Mouse (Mus musculus) kidney, adult 8-10 months (tissue): ENCODE data around the gene Ankrd65.

Experiments used
- DNase-seq, 2 experiments: peaks; one replicate each; pipeline ENCODE4 v3.0.0; 2022

The Ankrd65 gene

GRCm38 (mm10) chr4:155812665-155813181, 22.5 kb downstream of the Ankrd65 start:
- DNase-seq: no peak

DNA sequence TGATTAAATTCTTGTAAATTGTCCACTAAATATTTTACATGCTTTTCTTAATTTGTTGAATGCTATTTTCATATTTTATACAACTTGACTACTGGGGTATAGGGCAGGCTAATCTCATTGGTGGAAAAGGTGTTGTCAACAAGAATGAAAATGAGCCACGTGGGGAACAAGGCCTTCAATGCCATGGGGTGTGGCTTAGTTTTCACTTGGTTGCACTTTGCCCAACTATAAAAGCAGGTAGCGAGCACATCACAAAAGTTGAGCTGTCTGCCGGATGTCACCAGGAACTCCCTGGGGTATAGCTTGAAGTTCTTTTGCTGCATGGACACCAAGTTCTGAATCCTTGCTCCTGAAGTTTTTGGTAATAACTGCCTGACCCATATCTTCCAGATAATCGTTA, 27.3 kb downstream of the Ankrd65 start:
- no peak for DNase-seq

DNA sequence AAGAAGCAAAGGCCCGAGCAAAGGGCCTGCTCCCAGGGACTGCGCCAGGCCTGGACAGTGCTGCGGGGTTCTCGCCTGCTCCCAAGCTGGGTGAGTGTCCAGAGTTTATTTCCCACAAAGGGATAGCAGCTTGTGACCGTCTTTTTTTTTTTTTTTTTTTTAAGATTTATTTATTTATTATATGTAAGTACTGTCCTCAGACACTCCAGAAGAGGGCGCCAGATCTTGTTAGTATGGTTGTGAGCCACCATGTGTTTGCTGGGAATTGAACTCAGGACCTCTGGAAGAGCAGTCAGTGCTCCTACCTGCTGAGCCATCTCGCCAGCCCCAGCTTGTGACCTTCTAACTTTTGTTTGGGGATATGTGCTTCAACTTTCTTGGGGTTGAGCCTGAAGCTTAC, 30.8 kb downstream of the Ankrd65 start:
- DNase-seq: no peak

DNA sequence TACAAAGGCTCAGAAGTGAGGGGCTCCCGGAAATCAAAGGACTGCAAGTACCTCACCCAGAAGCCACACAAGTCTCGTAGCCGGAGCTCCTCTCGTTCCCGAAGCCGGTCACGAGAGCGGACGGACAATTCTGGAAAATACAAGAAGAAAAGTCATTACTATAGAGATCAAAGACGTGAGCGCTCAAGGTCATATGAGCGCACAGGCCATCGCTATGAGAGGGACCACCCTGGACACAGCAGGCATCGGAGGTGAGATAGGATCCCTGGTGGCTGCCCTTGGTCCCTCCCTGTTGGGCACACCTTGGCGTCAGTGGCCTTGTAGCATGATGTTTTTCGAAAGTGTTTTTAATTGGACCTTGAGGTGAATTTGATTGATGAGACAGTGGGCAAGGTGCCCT, 33.2 kb downstream of the Ankrd65 start:
- no peak for DNase-seq

GRCm38 (mm10) chr4:155829866-155830265, 39.6 kb downstream of the Ankrd65 start:
- no peak for DNase-seq

GRCm38 (mm10) chr4:155830596-155830995, 40.4 kb downstream of the Ankrd65 start:
- DNase-seq: no peak

DNA sequence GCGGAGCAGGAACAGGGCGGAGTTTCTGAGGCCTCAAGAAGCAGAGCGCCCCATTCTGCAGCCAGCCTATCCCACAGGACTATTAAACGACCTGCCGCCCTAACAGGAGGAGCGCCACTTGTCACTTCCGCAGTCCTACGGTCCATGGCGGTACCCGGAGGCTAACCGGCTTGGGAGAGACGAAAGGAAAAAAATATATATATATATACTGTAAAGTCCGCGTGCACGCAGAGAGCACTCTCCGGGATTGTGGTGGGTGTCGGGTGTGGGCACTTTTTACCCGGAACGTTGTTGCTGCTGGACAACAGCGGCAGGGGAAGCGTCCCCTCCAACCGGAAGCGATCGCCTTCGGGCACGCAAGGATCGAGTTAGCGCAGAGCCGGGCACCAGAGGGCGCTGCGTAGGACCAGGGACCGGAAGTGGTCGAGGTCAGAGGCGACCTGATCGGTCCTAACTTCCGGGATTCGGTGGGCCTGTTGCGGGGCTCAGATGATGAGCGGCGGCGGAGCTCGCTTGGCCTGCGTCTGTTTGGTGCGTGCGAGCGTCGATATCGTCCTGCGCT, 41.0 kb downstream of the Ankrd65 start, which contains the start of gene Aurkaip1:
Aurkaip1 (plus strand) TSS at position 68 of the 562 bp plus-strand sequence.
- peak; percentile 91 to 95 for DNase-seq

DNA sequence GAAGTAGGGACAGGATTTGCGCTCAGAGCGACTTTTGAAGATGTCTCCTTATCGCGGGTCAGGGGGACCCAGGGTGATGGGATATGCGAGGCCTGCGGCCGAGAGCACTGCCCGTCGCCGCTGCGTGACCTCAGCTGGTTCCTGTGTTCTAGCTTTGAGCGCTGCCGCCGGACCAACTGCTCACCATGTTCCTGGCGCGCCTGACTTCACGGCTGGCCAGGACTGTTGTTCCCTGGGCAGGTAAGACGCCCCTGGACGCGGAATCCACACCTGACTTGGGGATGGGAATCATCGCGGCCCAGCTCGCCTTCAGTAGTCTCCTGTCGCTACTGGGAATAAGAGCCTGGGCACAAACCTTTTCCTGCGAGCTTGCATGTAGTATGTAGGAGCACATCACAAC, 41.6 kb downstream of the Ankrd65 start:
- DNase-seq: peak in 1 of 2 experiments; percentile 50

DNA sequence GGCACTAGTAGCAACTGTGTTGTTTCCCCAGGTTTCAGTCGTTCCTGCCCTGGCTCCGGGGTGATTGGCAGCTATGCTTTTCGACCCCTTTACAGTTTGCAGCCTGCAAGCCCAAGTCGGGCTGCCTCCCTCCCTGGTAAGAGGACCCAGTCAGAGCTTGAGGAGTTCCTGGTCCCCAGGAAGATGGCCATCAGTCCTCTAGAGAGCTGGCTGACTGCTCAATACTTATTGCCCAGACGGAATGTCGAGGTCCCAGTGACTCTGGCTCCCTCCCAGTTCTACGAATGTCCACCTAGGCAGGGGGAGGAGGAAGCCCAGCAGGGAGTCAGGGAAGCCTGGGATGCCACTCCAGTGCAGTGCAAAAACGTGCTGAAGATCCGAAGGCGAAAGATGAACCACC, 42.1 kb downstream of the Ankrd65 start:
- DNase-seq: no peak

DNA sequence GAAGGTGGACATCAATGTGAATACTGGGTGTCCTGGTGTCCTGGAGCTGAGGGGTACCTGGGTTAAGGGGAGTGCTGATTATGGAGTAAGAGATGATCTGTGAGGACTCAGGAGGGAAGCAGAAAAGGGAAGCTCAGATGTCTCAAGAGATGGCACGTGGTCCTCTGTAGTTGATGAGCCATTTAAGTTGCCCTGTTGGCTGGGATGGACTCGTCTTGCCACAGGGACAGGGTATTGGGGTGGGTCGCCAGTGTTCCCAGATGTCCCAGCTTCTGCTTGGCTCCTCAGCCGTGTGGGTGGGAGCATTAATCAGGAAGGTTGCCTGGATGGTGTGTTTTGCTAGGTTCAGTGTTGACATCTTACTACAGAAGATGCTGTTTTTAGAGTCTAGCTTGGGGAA, 43.0 kb downstream of the Ankrd65 start:
- no peak for DNase-seq

DNA sequence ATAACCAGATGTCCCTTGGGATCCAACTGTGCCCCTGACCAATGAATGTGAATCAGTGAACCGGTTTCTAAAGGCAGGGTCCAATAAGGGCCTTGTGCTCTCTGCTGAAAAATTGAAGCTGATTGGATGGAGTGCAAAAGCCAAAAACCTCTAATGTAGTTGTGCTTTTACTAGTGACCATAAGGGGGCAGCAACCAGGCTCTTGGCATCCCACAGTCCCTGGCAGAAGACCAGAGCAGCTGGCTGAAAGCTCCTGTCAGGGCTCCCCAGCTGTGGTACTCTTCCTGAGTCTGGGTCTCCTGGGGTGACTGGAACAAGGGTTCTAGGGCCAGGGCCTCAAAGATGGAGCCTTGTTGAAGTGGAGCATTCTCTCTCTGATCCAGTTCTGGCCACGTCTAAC, 43.6 kb downstream of the Ankrd65 start:
- peak; percentile 83 to 85 for DNase-seq

DNA sequence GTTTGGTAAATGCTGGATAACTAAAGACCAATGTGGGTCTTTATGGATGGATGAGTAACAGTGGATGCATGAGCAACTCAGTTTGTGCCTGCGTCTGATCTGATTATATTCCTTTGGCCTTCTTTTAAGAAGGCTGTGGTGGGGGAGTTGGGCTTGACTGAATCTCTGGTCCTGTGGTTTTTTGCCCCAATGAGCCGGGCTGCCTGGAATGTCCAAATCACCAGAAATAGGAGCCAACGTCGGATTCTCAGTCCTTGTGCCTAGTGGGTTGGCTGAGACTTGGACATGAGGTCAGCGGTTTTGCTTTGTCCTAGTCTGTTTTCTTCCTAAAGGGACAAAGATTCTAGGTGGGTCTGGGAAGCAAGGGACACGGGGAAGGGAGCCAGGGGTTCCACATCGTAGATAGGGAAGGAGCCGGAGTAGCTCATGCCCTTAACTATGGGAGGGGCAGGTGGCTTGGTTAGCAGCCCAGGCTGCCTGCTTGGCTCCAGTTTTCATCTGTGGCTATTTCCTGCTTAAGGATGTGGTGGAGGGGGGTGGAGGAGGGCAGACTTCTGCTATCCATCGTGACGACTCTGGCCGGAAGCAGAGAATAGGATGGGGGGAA, 47.3 kb downstream of the Ankrd65 start:
- no peak for DNase-seq

- DNase-seq: no peak
These were observed 48.2 kb downstream of the Ankrd65 start for GRCm38 (mm10) chr4:155838187-155839153.

- peak; percentile 73 to 85 for DNase-seq
These were observed 49.3 kb downstream of the Ankrd65 start, which contains the start of gene Mxra8 for GRCm38 (mm10) chr4:155839483-155839910. Gene Mxra8 (plus strand): TSS chr4:155839680.

DNA sequence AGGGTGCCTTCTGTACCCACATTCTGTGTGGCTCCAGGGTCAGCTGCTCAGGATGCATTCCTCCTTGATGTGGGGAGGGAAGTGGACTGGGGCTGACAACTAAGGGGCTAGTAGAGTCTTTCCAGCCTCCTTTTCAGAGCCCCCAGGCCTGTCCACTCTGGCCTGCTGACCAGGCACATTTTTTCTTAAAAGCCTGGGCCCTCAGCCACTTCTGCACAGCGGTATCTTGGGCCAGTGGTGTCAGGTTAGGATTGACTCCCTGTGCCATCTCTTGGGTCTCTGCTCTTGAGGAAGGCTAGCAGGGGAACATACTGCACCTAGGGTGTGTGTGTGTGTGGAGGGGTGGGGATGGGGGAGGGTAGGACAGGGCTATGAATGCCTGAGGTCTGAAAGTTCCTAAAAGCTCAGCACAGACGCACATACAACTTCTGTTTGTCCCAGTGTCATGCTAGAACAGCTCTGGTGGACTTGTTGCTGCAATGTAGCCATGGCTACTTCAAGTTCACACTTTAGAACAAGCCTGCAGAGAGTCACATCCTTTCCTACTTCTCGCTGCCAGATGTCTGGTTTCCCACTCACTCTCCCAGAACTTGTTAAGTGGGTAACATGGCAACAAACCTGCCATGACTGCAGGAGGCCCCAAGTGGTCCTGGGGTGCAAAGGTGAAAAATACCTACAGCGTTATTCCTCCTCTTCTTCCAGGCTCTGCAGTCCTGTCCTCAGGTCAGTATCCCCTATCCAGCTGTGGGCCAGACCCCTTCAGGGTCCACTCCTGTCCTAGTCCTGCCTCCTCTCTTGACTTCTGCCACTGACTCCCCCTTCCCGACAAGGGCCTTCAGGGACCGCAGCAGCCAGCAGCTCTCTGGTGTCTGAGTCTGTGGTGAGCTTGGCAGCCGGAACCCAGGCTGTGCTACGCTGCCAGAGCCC, 50.1 kb downstream of the Ankrd65 start:
- no peak for DNase-seq

DNA sequence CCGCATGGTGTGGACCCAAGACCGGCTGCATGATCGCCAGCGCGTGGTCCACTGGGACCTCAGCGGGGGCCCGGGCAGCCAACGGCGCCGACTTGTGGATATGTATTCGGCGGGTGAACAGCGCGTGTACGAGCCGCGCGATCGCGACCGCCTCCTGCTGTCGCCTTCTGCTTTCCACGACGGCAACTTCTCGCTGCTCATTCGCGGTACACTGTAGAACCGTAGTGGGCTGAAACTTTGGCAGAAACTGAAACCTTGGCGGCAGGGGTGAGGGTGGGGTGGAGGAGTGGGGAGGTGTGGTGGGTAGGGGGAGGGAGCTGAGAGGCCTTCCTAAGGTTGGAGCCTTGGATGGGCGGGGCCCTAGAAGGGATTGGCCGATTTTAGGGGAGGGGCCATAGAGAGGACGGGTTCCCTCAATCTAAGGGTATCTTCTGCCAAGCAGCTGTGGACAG, 50.8 kb downstream of the Ankrd65 start:
- peak; percentile 70 to 78 for DNase-seq

GRCm38 (mm10) chr4:155841651-155842270, 51.5 kb downstream of the Ankrd65 start:
- no peak for DNase-seq

DNA sequence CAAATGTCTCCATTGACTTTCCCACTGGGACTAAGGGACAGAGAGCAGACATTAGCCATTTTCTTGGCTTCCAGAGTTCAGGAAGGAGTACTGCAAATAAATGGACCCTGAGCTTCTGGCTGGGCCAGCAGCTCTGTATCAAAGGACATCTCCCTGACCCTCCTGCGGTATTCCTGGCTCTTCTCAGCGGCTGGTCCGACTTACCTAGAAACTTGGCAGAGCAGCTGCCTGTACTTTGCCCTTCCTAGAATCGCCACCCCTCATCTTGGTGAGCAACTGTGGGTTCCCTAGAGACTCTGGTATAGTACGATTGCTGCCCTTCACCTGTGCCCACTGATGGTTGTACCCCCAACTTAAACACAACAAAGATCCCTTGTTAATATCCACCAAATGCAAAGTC, 53.0 kb downstream of the Ankrd65 start:
- DNase-seq: peak; percentile 73 to 77

DNA sequence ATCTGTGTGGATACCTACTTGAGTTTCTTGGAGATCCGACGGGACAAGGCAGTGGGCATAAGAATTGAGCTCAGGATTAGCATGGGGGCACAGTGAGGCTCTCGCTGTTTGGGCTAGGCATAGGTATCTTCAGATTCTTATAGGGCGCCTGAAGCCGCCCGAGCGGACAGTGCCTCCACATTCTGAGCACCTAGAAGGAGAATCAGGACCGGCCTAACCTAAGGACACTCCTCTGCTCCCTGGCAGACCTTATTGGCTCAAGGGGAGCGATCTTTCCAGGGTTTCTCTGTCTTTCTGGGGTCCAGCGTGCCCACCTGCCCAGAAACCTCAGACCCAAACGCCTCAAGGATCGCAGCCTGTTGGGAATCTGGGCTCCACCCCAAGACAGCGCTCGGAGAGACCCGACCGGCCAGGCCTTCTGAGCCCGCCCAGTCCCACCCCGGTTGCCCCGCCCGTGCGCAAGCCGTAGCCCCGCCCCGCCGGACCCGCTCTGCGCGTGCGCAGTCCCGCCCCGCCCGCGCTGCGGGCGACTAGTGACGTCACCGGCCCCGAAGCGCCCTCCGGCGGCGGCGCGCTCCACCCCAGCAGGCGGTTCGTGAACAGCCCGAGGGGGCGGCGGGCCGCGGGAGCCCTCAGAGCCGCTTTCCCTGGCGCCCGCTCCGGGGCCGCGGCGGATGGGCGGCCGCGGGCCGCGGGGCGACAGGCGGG, 56.8 kb downstream of the Ankrd65 start, which contains the start of gene Dvl1:
Dvl1 (plus strand) TSS at position 532 of the 708 bp plus-strand sequence.
- peak; percentile 85 to 89 for DNase-seq

- peak; percentile 62 to 69 for DNase-seq
These were observed 57.5 kb downstream of the Ankrd65 start for GRCm38 (mm10) chr4:155847591-155848352.
